Mouse (Mus musculus): ENCODE measurements around the gene Mrpl53. TPM values are rescaled to one million over a fixed set of nuclear protein-coding genes. Genes with fewer than 3 reads are reported as not detected.

Gene Mrpl53
- total RNA-seq, 2 experiments from 2014 or later, result 124 to 135 TPM

- no peak for DNase-seq
These were observed 13.2 kb downstream of the Mrpl53 start for GRCm38 (mm10) chr6:83121863-83122710.

GRCm38 (mm10) chr6:83122961-83123360 lies 14.1 kb downstream of the Mrpl53 start:
- no peak for DNase-seq

DNA sequence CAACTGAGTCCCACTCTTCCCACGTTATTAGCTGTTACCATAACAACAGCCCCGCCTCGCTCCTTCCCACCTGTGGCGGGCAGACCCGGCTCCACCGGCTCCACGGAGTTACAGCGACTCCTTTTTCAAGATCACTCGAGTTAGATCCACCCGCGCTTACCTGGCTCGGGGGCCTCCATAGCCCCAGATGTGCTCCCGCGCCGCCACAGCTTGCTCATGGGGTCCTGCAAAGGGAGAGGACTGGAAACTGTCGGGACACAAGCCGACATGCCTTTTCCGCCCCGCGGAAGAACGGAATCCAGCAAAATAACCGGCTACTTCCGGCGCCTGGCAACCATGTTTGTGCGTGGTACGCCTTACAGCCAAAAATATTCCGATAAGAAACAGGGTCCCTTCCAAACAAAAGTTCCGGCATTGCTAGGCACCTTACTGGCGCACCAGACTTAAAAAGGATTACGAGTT lies 16.0 kb downstream of the Mrpl53 start:
- peak; percentile 94 to 95 for DNase-seq

- no peak for DNase-seq
These were observed 16.5 kb downstream of the Mrpl53 start, which contains the start of gene Ino80b for GRCm38 (mm10) chr6:83125331-83125730. TSS of gene Ino80b (minus strand) at chr6:83125431.

DNA sequence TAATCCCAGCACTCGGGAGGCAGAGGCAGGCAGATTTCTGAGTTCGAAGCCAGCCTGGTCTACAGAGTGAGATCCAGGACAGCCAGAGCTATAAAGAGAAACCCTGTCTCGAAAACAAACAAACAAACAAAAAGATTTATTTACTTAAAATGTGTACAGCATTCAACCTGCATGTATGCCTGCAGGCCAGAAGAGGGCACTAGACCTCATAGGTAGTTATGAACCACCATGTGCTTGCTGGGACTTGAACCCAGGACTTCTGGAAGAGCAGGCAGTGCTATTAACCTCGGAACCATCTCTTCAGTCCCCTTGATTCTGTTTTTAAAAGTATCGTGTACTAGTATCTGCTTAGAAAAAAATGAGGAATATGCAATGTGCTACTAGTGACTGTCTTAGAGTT lies 18.6 kb downstream of the Mrpl53 start:
- DNase-seq, result no peak

DNA sequence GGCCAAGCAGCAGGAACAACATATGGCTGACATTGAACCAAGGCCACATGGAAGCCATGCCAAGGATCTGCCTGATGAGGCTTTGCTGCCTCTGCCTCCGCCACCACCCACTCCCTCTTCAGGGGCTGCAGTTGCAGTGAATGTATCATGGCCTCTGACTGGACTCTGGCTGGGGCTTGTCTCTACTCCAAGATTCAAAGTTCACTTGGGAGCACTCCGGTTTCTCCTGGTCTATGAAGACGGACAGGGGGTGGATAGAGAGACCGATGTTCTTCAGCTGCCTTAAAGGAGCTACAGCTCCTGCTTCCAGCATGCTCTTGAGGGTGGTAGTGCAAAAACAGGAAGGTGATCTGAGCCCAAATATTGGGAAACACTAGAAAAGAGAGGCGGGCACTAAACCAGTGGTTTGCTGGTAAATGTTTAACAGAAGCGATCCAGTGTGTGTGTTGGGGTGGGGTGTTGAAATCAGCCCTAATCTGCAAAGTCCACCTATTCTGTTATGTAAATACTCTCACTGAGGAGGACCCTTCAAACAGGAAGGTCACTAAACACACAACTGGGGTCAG lies 22.7 kb downstream of the Mrpl53 start:
- DNase-seq, result no peak

- DNase-seq, result no peak
These were observed 23.5 kb downstream of the Mrpl53 start for GRCm38 (mm10) chr6:83132176-83132919.

GRCm38 (mm10) chr6:83134226-83134625 lies 25.4 kb downstream of the Mrpl53 start:
- no peak for DNase-seq

- DNase-seq, result no peak
These were observed 26.2 kb downstream of the Mrpl53 start, which contains the start of gene Rtkn for GRCm38 (mm10) chr6:83134951-83135513. TSS of gene Rtkn (plus strand) at chr6:83135463.

DNA sequence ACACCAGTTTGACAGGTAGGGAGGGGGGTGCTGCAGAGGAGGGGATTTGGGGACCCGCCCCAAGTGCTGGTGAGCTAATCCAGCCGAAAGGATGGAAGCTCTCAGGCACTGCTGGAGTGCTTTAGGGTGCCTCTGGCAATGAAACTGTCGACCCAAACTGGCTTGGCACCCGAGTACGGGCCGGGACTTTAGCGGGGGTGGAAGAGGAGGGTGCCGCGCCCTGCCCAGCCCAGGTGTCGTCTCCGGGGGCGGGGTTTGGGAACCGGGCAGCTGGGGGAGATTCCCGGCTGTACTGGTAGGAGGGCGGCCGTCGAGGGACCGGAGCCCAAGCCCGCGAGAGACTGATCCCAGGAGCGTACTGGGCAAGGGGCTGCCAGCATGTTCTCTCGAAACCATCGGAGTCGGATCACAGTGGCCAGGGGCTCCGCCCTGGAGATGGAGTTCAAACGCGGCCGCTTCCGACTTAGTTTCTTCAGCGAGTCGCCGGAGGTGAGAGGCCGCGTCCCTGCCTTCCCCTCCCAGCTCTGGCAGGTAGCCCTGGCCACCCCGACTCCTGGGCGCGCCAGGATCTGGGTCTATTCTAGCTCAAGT lies 26.8 kb downstream of the Mrpl53 start:
- peak; percentile 42 to 59 for DNase-seq

DNA sequence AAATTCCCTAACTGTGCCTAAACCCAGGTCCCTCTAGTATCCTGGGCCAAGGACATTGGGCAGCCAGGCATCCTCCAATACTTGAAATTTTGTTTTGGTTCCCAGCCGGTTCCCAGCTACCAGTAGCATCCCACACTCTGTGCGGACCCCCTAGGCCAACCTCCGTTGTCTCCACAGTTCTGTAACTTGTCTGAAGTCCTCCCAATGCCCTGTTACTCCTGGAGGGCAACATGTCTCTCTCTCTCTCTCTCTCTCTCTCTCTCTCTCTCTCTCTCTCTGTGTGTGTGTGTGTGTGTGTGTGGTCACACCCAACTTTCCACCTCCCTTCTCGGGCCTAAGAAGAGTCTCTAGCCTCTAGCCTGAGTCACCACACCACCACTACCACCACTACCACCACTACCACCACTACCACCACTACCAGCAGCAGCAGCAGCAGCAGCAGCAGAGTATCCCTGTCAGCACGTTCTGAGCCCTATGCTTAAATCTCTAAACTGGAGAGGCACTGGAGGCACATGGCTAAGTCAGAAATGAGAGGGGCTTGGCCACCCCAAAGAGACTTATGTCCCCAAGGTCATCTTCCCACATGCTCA lies 27.5 kb downstream of the Mrpl53 start:
- no peak for DNase-seq

DNA sequence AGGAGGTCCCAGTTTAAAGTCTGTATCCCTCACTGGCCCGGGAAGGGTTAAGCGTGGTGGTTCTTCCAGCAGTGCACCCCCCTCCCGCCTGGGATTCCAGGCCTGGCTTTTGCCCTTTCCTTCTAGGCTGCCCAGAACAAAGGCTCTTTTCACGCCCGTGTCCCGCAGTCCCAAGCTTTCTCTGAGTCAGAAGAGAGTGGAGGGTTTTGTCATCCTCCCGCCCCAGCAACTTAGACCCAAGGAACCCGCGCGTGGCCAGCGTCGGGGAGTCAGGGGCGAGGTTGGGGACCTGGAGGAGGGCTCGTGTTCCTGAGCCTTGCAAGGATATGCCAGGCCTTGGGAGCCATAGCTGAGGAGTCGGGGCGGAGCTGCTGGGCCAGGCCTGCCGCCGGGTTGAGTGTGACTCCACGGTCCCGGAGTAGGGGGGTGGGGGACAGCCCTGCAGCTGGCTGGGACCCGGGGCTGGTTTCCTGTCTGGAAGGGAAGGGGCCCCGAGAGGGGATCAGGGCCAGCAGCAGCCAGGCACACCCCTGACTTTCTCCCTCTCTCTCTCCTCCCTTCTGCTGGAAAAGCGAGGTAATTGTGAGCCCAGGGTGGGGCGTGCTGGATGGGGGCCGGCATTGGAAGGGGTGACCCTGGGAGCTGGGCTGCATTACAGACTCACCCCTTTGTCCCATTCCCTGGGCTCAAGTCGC lies 28.2 kb downstream of the Mrpl53 start:
- peak; percentile 81 to 82 for DNase-seq

DNA sequence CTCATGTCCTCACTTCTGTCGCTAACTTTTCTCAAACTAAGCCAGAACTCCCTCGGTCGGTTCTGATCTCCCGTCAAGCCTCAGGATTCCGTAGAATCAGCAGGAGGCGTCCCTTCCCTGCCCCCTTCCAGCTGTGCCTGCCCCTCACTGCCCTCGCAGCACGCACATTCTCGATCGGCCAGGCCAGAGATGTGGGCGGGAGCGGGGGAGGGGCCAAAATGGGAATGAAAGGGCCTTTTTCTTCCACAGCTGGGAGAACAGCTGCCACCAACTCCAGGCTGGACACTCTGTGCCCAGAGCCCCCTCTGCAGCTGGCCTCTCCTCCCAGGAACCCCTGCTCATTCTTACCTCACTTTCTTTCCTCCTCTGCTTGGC lies 28.7 kb downstream of the Mrpl53 start:
- peak; percentile 94 for DNase-seq

DNA sequence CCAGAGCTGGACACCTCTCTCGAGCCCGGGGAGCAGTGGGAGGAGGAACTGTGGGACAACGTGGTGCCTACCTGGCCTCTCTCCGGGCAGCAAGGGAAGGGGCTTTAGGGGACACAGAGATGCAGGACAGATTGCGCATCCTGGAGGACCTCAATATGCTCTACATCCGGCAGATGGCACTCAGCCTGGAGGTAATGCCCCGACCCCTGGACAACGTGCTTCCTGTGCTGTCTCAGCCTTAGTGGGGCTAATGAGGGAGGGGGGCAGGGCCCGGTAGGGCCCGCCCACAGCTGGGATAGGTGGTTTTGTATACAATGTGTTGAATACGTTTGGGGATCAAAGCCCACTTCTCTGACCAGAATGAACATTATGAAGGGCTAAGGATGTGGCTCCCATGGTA lies 29.2 kb downstream of the Mrpl53 start:
- DNase-seq, result peak in 1 of 2 experiments; percentile 38

- DNase-seq, result no peak
These were observed 31.2 kb downstream of the Mrpl53 start for GRCm38 (mm10) chr6:83140044-83140443.

- DNase-seq, result peak in 1 of 2 experiments; percentile 38
These were observed 32.8 kb downstream of the Mrpl53 start for GRCm38 (mm10) chr6:83141636-83142035.

DNA sequence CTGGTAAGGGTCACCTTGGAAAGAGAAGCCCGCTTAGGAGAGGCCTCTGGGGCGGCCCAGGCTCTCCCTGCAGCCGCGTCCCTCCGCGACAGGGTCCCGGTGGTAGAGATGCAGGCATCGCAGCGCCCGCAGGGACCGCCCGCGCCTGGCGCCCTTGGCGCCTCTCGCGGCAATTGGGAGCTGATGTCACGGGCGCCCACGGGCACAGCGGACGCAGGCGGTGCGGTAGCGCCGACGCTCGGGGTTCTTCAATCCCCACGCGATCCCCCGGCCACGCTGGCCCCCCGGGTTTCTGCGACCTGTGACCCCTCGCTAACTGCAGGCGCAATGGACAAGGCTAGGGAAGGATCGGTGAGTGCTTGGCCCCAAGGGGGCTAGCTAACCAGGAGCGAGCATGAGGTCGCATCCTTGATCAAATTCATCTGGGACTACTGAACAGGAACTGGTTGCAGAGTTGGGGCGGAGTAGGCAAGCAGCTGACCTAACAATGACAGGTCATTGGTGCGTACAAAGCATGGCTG lies 33.4 kb downstream of the Mrpl53 start:
- DNase-seq, result peak in 1 of 2 experiments; percentile 33

DNA sequence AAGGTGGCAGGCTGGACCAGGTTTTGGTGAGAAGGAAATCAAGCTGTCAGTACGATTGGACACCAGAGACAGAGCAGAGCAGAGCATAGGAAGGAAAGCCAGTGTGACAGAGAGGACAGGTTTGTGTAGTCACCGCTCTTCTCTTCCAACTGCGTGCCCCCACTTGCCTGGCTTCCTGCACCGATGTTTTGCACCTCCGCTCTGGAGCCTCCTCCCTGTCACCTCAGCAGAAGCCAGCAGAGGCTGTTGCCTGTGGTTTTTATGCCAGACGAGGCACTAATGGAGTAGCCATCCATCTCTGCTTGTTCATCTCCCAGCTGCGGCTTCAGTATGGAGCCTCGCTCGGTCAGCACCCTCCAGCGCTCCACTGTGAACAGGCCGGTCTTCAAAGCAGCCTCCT lies 34.0 kb downstream of the Mrpl53 start:
- DNase-seq, result no peak

DNA sequence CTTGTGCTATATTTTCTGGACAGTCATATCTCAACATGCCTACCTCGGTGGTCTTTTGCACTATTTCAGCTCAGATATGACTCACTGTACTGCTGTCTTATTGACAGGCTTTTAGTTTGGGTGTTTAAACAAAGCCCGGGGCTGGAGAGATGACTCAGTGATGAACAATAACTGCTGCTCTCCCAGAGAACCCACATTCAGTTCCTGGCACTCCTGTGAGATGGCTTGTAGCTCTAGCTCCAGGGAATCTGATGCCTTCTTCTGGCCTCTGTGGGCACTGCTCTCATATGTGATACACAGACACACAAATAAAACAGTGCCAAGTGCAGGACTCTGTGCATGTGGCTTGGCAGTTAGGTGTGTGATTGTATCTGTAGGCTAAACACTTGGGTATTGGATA lies 36.4 kb downstream of the Mrpl53 start:
- DNase-seq, result no peak

- no peak for DNase-seq
These were observed 37.0 kb downstream of the Mrpl53 start for GRCm38 (mm10) chr6:83145805-83146204.

DNA sequence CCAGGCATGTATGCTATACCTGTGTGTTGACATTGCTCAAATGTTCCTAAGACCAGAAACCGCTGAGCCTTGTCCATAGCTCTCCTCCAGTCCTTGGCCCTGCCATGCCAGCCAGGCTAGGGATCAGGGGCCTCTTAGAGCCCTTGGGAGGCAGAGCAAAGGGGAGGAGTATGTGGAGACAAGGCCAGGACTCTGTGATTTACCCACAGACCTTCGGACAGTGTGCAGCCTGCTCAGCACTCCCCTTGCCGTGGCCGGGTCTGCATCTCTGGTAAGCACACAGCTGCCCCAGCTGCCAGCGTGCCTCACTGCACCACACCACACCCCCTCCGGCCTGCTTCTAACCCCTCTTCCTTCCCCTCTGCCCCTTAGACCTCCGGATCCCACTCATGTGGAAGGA lies 38.4 kb downstream of the Mrpl53 start:
- no peak for DNase-seq

Data from heart, adult 18-20 months (tissue).